Mouse (Mus musculus) B cell, adult 2 months (primary cell): ENCODE results near the gene Tmem230.

ENCODE experiments used
- DNase-seq, 2 experiments: peaks; one replicate each; pipeline ENCODE4 v3.0.0; 2022

The Tmem230 gene

DNA sequence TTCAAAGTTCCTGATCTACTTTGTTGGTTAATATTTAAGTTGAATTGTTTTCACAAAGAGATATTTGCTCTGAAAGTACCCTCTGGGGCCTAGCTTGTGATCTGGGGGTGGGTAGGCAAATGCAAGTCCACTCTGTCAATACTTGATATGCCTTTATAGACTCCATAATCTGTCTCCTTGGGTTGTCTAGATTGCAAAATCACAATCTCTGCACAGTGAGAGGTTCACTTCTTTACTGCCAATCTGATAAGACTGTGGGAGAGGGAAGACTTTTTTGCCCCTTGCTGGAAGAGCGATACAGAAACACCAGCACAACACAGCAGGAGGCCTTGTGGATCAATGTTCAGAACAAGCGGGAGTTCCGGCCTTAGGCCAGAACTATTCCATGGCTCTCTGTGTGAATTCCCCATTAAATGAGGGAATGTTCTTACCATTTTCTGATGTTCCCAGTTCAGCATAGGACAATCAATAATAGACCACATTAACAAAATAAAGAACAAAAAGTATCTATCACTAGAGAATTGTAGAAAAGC is 15.1 kb downstream of the Tmem230 start:
- no peak for DNase-seq

DNA sequence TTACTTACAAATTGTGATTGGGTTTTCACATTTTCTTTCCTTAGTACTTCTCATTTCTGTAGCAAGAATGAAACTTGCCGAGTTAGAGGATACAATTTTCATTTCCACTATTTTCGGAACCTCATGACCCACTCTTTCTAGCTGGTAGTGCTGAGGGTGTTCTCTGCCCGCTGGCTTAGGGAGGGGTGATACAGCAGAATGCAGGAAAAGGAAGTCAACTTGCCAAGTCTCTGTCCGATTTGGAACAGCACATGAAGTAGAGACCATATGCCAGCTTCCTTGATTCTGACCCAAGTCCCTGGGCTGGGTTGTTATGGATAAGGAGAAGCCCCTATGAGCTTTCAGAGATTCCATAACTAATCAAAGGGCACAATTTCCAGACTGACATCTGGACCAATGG is 23.2 kb downstream of the Tmem230 start:
- DNase-seq, result no peak

DNA sequence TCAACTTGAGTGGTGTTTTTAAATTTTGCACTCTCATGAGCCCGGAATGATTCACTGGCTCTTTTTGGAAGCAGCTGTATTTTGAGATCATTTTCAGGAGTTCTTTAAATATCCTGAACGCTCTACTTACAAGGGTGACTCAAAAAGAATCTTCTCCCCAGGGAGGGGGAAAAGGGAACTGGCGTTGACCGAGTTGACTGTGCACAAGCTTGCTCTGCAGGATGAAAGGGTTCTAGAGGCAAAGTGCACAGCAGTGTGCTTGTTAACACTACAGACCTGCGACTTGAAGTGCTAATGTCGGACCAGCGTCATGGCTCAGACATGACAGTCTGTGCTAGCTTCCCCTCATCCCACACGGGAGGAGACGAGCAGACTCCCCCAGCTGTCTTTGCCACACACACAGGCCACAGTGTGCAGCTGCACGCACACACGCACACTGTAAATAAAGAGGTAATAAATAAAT is 26.0 kb downstream of the Tmem230 start:
- DNase-seq, result no peak

DNA sequence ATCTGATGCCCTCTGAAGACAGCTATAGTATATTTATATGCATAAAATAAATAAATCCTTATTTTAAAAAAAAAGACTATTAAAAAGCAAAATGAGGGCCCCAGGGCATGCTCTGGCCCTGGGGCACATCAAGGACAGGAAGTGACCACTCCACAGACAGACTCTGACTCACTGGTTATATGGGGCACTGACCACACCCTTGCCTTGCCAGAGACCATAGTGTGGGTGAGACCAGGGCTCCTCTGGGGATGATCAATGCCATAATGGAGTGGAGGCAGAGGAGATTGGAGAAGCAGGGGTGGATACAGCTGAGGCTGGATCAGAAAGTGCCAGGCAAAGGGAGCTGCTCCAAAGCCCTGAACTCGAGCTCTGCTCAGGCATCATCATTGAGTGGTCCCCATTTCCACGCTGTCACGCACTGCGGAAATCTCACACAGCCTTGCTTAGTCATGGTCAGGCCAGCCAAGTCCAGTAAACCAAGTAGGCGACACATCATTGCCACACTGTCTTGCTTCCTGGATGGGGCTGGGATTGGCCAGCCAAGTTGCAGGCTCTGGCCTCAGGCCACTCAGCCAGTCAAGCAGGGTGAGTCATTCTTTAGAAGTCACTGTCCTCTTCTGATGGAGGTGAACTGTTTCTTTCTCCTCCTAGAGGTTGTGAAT is 35.5 kb downstream of the Tmem230 start:
- DNase-seq, result no peak

DNA sequence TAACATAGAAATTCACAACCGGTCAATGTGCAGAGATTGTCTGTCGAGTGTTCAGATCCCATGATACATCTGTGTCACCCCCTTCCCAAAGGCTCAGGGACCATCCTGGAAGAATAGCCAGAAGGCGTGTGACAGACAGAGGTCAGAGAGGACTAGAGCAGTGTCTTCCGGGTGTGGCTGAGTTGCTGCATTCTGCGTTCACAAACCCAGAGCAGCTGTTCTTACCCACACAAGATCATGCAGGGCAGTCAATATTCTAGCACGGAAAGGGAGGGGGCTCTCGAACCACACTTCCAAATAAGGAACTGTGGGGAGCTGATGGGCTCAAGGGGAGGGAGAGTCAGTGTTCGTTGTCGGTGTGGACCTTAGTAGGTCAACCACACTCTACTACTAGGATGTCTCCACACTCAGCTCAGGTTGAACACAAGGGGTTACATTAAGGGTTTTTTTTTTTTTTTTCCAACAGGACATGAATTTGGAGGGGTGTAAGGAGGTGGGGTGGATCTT is 36.7 kb downstream of the Tmem230 start:
- no peak for DNase-seq

DNA sequence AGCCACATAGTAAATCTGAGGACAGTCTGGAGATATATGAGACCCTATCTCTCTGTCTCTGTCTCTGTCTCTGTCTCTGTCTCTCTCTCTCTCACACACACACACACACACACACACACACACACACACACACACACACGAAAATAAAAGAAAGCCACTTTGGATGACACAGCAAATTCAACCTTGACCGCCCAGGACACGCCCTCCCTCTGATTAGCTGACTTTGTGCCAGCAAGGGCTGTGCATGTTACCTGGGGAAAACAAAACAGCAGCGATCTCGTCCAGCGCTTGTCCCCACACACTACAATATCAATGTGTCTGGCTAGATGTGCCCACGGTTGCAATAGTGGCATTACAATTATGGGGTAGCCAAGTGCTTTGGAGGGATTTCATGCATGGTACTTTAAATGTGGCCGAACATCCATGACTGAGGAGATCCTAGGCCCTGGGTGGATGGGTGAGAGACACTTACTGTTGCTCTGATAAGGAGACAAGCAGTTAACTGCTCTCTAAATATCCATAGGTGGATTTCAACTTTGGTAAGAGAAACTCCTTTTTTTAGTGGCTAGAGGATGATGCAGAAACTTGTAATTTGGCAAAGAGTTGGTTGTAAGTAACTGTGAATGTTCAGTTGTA is 39.2 kb downstream of the Tmem230 start:
- DNase-seq, result no peak

DNA sequence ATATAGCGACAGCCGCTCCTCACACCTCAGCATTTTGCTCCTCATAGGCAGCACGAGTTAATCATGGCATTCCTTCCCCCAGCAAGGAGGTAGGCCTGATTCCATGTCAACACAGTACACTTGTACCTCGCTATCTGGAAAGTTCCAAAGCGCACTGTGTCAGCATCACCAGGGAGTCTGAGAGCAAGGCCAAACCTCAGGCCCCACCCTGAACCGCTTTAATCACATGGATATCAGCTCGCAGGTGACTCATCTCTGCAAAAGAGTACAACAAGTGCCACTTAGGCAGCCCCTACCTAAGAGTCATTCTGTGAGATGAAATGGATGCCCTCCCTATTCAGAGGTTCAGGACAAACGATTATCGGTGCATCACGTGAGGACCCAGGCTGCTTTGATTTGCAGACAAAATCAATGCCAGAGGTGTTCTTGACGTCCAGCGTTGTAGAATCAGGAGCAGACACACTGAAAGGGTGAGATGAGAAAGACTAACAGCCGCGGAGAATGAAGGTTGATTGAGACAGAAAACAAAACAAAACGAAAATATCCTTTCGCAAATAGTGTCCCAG is 41.2 kb downstream of the Tmem230 start:
- DNase-seq, result no peak

DNA sequence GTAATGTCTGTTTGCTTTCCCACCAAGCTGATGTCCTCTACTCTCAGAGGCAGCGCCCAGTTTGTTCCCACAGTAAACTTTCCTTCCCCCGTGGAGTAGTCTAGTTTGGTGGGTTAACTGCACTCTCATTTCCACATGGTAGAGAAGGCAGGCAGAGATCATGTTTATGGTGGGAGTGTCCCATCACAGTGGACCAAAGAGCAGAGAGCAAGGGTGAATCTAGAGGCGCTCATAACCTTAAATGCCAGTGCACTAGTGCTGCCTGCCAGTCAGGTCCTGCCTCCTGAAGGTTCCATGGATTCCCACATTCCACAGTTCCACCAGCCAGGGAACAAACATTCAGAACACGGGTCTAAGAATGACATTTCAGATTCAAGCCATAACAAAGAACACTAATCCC is 42.1 kb downstream of the Tmem230 start:
- DNase-seq, result no peak

DNA sequence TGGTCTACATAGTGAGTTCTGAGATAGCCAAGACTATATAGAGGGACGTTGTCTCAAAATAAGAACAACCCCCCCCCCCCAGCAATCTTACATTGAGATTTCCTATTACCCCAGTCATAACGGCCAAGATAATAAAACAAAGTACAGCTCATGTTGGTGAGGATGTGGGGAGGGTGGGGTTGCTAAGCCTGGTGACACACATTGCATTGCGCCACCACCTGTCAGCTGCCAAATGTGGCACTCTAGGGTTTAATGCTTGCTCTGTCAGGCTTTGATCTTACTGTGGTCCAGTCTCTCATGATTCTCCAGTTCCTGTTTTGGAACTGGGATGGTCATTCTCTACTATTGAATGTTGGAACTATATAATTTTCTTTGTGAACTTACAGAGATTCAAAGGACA is 43.8 kb downstream of the Tmem230 start:
- DNase-seq, result no peak

DNA sequence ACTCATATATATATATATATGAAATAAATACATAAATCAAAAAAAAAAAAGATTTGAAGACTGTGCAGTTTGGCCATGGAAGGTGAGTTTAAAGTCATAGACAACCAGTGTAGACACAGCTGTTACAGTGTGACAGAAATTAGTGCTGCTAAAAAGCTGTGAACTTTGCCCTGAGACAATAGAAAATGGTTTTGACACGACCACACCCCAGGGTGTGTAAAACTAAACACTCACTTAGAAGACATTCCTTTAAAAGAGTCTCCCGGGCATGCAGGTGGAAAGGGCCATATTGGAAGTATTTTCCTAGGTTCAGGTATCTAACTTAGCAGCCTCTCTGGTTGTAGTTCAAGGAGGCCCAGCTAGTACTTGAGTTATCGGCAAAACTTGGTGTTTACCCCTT is 44.4 kb downstream of the Tmem230 start:
- DNase-seq, result no peak

DNA sequence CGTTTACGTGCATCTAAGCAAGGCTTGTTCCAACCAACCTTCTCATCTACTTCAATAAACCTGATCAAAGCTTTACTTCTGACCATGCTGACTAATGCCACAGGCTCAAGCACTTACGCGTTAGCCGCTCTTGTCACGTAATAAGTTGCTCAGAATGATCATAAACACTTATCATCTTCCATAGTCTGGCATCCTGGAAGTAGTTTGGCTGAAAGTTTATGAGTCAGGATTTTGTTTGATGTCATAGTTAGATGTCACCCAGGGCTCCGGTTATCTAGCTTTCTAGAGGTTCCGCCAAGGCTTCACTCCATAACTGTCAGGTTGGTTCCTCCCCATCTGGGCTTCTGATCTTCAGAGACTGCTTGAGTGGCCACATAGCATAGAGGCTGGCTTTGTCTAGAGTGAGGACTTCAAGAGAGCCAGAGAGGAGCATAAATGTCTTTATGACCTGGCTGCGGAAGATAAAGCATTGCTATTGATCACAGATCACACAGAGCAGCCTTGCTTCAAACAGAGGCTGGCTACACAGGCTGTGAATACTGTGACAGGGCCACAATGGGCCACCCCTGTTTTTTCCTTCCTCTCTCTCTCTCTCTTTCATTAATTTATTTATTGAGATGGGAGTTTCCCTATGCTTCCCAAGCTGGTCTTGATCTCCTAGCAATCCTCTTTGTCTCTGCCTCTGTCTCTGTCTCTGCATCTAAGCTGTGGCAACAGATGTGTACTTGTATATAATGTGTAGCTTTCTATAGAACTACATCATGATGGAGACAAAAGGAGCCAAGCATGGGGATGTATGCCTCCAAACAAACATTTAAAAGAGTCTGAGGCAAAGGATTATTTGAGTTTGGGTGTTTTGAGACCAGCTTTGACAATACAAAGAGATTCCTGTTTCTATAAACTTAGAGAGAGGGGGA is 49.3 kb downstream of the Tmem230 start:
- no peak for DNase-seq

DNA sequence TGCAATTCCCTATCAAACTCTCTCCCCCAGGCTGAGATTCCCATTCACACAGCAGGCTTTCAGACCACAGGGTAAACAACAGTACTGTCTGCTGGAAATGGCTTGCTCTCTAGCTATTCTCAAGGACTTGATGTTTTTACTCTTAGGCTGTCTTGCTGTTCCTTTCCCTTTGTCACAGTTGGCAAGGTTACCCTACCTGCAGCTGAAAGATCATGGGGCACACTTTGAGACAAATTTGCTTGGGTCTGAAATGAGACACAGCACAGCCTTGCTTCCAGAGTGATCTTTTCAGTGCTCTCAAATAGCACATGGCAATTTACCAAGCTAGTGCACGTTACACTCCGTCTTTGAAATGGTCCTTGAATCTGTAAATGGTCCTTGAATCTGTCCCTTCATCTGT is 52.0 kb downstream of the Tmem230 start:
- DNase-seq, result no peak

DNA sequence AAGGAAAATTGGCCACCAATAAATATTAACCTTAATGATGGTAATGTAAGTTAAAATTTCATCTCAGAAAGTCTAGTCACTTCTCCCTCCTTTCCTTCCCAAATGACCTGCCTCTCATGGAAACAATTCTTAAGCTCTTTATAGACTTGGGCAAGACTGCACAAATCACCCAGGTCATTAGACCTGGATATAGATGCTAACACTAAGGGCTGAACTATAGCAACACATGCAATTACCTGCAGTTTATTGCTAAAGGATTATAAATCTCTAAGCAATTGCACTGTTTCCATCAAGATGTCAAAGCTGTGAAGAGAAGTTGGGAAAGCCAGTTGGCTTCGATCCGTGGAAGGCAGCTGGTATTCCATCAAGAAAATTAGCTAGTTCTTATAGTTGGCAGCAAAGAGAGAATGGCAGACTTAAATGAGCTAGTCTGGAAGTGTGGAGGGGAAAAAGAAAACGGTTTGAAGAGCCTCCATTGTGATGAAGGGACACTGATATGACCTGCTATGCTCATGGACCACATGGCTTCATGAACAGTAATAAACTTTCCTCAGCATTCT is 56.9 kb downstream of the Tmem230 start:
- no peak for DNase-seq
